Mouse (Mus musculus): ENCODE measurements around the gene Setd3. TPM values are rescaled to one million over a fixed set of nuclear protein-coding genes. Genes with fewer than 3 reads are reported as not detected.

Setd3 gene
- 89.8 and 90.8 TPM in 2 replicates for polyA plus RNA-seq (2015; fragmentation: Nextera tagmentation; extraction: Ambion mirVana)

DNA sequence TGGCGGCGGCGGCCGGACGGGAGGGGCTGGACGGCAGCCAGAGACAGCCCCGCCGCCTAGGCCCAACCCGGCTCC is at the start of gene Setd3:
Gene Setd3 (minus strand): TSS at position 69 of the 75 bp plus-strand sequence.
- Histone ChIP-seq H3K4me2 (ENCODE audit: low read depth, low read length) (peak within 1 kb of the TSS; percentile 89), H3K9me3 (ENCODE audit: control insufficient read depth, low read length) (no peaks in the 10 kb centered on the region), H3K36me3 (ENCODE audit: control insufficient read depth, insufficient read depth, low read length) (no peaks in the 10 kb centered on the region), H3K27ac (ENCODE audit: low read length) (peak within 1 kb of the TSS; percentile 96), H3K9ac (ENCODE audit: low read depth, low read length) (peak within 1 kb of the TSS; percentile 96), H3K4me3 (ENCODE audit: low read length) (peak within 1 kb of the TSS; percentile 97), H3K4me1 (ENCODE audit: control insufficient read depth, insufficient read depth, low read length) (peaks cover 25% of the 10 kb centered on the region), H3K27me3 (replicated peaks; ENCODE audit: control insufficient read depth, insufficient read depth, low read length) (no peaks in the 10 kb centered on the region)
- ATAC-seq, result no peak
- WGBS, result 0% methylated on average over 9 of the region's 9 CpGs

DNA sequence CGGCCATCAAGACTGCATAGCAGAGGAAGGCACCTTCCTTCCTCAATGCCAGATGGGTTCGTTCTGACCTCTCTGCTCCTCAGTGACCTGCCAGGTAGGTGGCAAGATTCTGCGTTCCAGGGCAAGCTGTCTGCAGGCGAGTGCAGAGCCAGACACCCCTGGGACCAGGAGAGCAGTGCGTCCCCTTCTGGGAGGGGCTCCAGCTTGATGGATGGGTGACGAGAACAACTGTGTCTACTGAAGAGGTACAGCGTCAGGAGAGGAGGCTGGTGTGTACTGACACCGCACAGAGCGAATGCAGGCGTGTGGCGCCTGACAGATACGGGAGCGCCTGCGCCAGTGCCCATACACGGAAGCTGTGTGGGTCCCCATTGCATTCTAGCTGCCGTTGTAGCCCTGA is 48.4 kb upstream of the Setd3 start:
- 74% methylated on average over 16 of the region's 16 CpGs for WGBS
- Histone ChIP-seq H3K4me2 (ENCODE audit: low read depth, low read length) (no peak overlapping the region), H3K27me3 (replicated peaks; ENCODE audit: control insufficient read depth, insufficient read depth, low read length) (no peaks in the 10 kb centered on the region), H3K36me3 (ENCODE audit: control insufficient read depth, insufficient read depth, low read length) (no peaks in the 10 kb centered on the region), H3K4me1 (ENCODE audit: control insufficient read depth, insufficient read depth, low read length) (peaks cover 34% of the 10 kb centered on the region), H3K4me3 (ENCODE audit: low read length) (no peak overlapping the region), H3K9ac (ENCODE audit: low read depth, low read length) (no peak overlapping the region), H3K9me3 (ENCODE audit: control insufficient read depth, low read length) (no peaks in the 10 kb centered on the region), H3K27ac (ENCODE audit: low read length) (no peak overlapping the region)
- ATAC-seq, result no peak

DNA sequence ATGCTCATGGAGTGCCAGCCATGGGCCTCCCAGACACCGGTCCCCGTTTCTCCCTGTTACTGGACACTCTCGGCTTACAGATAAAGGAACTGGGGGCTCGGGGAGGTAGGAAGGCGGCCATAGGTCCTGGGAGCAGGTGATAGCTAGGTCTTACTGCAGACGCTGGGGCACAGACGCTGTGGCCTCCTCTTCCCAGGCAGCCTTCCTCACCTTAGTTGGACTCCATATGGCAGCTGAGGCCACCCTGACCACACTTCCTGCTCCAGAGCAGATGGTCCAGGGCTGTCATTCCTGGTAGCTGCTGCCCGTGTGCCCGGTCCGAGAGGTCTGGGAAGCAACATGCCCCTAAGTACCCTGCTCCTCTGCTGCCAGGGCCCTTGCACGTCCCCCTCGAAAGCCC is 47.8 kb upstream of the Setd3 start:
- 88% methylated on average over 12 of the region's 12 CpGs for whole genome bisulfite sequencing
- Histone ChIP-seq H3K4me3 (ENCODE audit: low read length) (no peak overlapping the region), H3K9ac (ENCODE audit: low read depth, low read length) (no peak overlapping the region), H3K4me1 (ENCODE audit: control insufficient read depth, insufficient read depth, low read length) (peaks cover 31% of the 10 kb centered on the region), H3K27ac (ENCODE audit: low read length) (no peak overlapping the region), H3K4me2 (ENCODE audit: low read depth, low read length) (no peak overlapping the region), H3K9me3 (ENCODE audit: control insufficient read depth, low read length) (no peaks in the 10 kb centered on the region), H3K36me3 (ENCODE audit: control insufficient read depth, insufficient read depth, low read length) (no peaks in the 10 kb centered on the region), H3K27me3 (replicated peaks; ENCODE audit: control insufficient read depth, insufficient read depth, low read length) (no peaks in the 10 kb centered on the region)
- ATAC-seq, result no peak

DNA sequence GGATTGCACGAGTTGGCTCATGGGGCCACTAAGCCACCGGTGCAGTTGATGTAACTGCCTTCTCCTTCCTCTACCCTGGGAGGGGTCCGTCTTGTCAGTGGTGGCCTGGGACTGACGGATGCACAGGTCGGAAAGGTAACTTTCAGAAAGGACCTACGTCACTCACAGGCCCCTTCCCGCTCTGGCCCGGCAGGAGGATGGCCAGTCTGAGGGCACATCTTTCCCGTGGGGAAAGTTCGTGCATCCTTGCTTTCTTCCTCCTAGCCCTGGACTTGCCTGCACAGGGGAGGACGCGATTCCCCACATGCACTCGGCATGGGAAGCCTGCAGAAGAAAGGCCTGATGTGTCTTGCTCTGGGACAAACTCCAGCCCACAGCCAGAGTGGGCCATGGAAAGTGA is 47.1 kb upstream of the Setd3 start:
- WGBS, result 83% methylated on average over 13 of the region's 13 CpGs
- H3K4me3 ChIP-seq (ENCODE audit: low read length), result no peak overlapping the region
- no peak overlapping the region for H3K27ac ChIP-seq (ENCODE audit: low read length)
- H3K4me1 ChIP-seq (ENCODE audit: control insufficient read depth, insufficient read depth, low read length), result peaks cover 31% of the 10 kb centered on the region
- no peaks in the 10 kb centered on the region for H3K27me3 ChIP-seq (replicated peaks; ENCODE audit: control insufficient read depth, insufficient read depth, low read length)
- H3K36me3 ChIP-seq (ENCODE audit: control insufficient read depth, insufficient read depth, low read length), result no peaks in the 10 kb centered on the region
- no peak overlapping the region for H3K9ac ChIP-seq (ENCODE audit: low read depth, low read length)
- ATAC-seq, result no peak
- no peaks in the 10 kb centered on the region for H3K9me3 ChIP-seq (ENCODE audit: control insufficient read depth, low read length)
- H3K4me2 ChIP-seq (ENCODE audit: low read depth, low read length), result no peak overlapping the region

DNA sequence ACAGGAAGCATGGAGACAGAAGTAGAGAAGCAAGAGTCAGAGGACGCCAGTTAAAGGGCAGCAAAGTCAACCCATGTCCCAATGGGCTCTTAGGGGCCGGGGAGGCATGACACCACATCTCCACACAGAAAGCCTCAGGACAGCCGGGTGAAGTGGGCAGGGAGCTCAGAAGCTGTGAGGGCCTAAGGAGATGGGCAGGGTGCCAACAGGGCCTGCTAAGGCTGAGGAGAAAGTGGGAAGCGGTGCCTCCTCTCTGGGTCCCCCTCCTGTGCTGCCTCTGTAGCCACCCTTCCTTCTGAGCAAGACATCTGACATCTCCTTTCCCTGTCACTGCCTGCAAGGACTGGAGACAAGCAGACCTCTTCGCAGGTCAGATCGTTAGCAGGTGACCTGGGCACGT is 46.7 kb upstream of the Setd3 start:
- Histone ChIP-seq H3K9ac (ENCODE audit: low read depth, low read length) (peak overlapping the region; percentile 11; the same call in 1 of the 2 replicates), H3K4me3 (ENCODE audit: low read length) (no peak overlapping the region), H3K27me3 (replicated peaks; ENCODE audit: control insufficient read depth, insufficient read depth, low read length) (no peaks in the 10 kb centered on the region), H3K27ac (ENCODE audit: low read length) (no peak overlapping the region), H3K4me2 (ENCODE audit: low read depth, low read length) (no peak overlapping the region), H3K4me1 (ENCODE audit: control insufficient read depth, insufficient read depth, low read length) (peaks cover 29% of the 10 kb centered on the region), H3K9me3 (ENCODE audit: control insufficient read depth, low read length) (no peaks in the 10 kb centered on the region), H3K36me3 (ENCODE audit: control insufficient read depth, insufficient read depth, low read length) (no peaks in the 10 kb centered on the region)
- 70% methylated on average over 7 of the region's 7 CpGs for WGBS
- ATAC-seq, result no peak

DNA sequence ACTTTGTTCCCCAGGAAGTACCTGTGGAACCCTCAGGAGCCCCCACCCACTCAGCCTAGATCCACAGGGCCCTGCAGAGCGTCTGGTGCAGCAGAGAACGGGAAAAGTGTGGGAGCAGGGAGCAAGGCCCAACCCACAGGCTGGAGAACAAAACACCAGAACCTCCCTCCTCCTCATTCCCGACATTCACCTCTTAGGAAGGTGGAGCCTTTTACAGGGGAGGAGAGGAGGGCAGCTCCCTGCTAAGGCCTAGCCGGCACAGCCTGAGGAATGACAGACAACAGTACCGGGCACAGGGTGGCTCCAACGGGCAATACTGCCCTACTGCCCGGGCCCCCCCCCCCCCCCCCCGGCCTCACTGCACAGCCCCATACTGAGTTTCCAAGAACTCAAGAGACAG is 44.2 kb upstream of the Setd3 start:
- Histone ChIP-seq H3K36me3 (ENCODE audit: control insufficient read depth, insufficient read depth, low read length) (no peaks in the 10 kb centered on the region), H3K9ac (ENCODE audit: low read depth, low read length) (no peak overlapping the region), H3K27ac (ENCODE audit: low read length) (no peak overlapping the region), H3K9me3 (ENCODE audit: control insufficient read depth, low read length) (no peaks in the 10 kb centered on the region), H3K4me1 (ENCODE audit: control insufficient read depth, insufficient read depth, low read length) (peaks cover 46% of the 10 kb centered on the region), H3K4me3 (ENCODE audit: low read length) (no peak overlapping the region), H3K27me3 (replicated peaks; ENCODE audit: control insufficient read depth, insufficient read depth, low read length) (no peaks in the 10 kb centered on the region), H3K4me2 (ENCODE audit: low read depth, low read length) (no peak overlapping the region)
- 48% methylated on average over 5 of the region's 8 CpGs for WGBS
- ATAC-seq, result no peak

DNA sequence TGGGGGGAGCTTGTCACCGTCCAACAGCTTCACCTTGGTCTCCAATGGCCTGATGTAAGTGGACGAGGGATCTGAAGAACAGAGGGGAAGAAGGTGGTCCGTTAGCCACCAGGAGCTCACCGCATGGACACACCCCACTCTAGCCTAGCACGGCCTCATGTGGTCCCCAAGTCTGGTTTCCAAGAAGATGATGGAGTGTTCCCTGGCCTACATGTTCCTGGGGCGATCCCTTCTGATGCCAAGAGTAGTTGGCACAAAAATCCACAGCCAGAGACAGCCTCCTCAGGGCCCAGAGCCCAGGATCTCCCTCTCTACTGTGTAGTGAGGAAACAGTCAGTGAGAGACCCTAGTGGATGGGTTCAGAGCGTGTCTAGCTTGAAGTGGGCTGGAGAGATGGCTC is 42.6 kb upstream of the Setd3 start:
- Histone ChIP-seq H3K27ac (ENCODE audit: low read length) (no peak overlapping the region), H3K27me3 (replicated peaks; ENCODE audit: control insufficient read depth, insufficient read depth, low read length) (no peaks in the 10 kb centered on the region), H3K4me1 (ENCODE audit: control insufficient read depth, insufficient read depth, low read length) (peaks cover 43% of the 10 kb centered on the region), H3K36me3 (ENCODE audit: control insufficient read depth, insufficient read depth, low read length) (no peaks in the 10 kb centered on the region), H3K9ac (ENCODE audit: low read depth, low read length) (no peak overlapping the region), H3K4me3 (ENCODE audit: low read length) (no peak overlapping the region), H3K4me2 (ENCODE audit: low read depth, low read length) (no peak overlapping the region), H3K9me3 (ENCODE audit: control insufficient read depth, low read length) (no peaks in the 10 kb centered on the region)
- ATAC-seq, result no peak
- WGBS, result 86% methylated on average over 7 of the region's 7 CpGs

DNA sequence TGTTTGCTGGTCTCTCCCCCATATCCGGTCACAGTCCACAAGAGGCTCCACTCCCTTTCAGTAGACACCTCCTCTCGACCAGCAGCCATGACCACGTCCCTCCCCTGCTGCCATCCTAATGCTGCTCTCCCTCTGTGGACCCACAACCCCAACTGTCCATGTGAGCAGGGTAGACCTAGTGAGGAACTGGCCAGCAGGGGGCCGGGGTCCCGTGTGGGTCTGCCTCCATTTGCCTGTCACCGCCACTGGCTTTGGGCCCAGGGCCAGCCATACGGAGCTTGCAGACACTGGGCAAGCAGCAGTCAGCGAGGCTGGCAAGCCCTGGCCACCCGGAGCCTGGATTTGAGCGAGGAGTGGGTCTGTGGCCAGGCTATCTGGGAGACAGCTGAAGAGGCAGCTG is 42.1 kb upstream of the Setd3 start:
- ATAC-seq, result no peak
- no peak overlapping the region for H3K27ac ChIP-seq (ENCODE audit: low read length)

DNA sequence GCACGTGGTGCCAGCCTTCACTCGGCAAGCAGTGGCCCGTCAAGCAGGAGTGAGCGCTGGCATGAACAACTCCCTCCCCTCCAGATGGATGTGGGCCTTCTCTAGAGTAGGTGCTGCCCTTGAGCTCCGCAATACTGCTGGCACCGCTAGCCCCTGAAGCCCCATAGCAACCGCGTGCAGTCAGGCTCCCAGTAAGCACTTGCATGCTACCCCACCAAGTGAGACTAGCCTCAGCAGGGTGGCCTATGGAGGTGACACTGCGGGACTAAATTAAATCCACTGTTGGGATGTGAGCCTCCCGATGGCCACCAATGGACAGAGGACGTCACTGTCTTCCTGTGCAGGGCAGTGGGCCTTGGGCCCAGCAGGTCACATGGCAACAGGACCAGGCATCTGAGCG is 41.5 kb upstream of the Setd3 start:
- ATAC-seq, result no peak
- Histone ChIP-seq H3K4me1 (ENCODE audit: control insufficient read depth, insufficient read depth, low read length) (peaks cover 38% of the 10 kb centered on the region), H3K4me3 (ENCODE audit: low read length) (no peak overlapping the region), H3K4me2 (ENCODE audit: low read depth, low read length) (no peak overlapping the region), H3K27ac (ENCODE audit: low read length) (no peak overlapping the region), H3K36me3 (ENCODE audit: control insufficient read depth, insufficient read depth, low read length) (no peaks in the 10 kb centered on the region), H3K9ac (ENCODE audit: low read depth, low read length) (no peak overlapping the region), H3K27me3 (replicated peaks; ENCODE audit: control insufficient read depth, insufficient read depth, low read length) (no peaks in the 10 kb centered on the region), H3K9me3 (ENCODE audit: control insufficient read depth, low read length) (no peaks in the 10 kb centered on the region)
- 79% methylated on average over 12 of the region's 12 CpGs for WGBS

More for the DNA sequence above, 42.1 kb upstream of the Setd3 start:
- peaks cover 43% of the 10 kb centered on the region for H3K4me1 ChIP-seq (ENCODE audit: control insufficient read depth, insufficient read depth, low read length)
- H3K4me3 ChIP-seq (ENCODE audit: low read length), result no peak overlapping the region
- no peak overlapping the region for H3K4me2 ChIP-seq (ENCODE audit: low read depth, low read length)
- 66% methylated on average over 10 of the region's 10 CpGs for WGBS
- H3K27me3 ChIP-seq (replicated peaks; ENCODE audit: control insufficient read depth, insufficient read depth, low read length), result no peaks in the 10 kb centered on the region
- H3K36me3 ChIP-seq (ENCODE audit: control insufficient read depth, insufficient read depth, low read length), result no peaks in the 10 kb centered on the region
- H3K9me3 ChIP-seq (ENCODE audit: control insufficient read depth, low read length), result no peaks in the 10 kb centered on the region
- H3K9ac ChIP-seq (ENCODE audit: low read depth, low read length), result peak overlapping the region; percentile 21; the same call in 1 of the 2 replicates

DNA sequence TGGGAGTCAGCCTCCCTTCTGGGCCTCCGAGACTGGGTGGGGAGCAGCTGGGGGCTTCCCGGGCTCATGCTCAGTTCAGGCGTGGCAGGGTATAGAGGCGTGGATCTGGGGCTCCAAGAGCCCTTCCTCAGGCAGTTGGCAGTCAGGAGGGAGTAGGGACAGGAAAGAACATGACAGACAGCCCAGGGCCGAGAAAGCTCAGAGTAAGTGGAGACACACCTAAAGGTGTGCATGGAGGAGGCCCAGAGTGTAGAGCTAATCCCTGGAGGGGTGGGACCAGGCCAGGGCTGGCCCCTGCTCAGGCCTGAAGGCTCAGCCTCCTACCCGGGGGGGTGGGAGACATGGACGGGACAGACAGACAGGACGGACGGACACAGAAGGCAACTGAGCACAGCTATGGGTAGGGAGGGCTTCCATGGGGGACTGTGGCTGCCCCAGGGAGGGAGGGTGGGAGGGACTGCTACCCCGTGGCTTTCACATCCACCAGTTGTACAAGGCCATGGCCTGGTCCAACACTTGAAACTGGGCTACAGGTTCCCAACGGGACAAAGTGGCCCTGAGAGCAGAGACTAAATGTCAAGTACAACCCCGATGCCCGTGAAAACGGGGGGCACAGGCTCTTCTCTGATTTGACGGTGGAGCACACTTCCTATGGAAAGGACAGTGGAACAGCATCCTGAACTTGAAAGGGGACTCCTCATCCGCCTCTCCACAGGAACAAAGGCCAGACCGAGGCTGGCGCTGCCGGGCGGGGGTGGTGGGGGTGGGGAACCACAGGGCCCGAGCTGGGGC is 40.9 kb upstream of the Setd3 start:
- peak overlapping the region; percentile 44 for H3K27ac ChIP-seq (ENCODE audit: low read length)

More for the DNA sequence above, 40.9 kb upstream of the Setd3 start:
- WGBS, result 69% methylated on average over 21 of the region's 21 CpGs
- Histone ChIP-seq H3K4me2 (ENCODE audit: low read depth, low read length) (no peak overlapping the region), H3K9me3 (ENCODE audit: control insufficient read depth, low read length) (no peaks in the 10 kb centered on the region), H3K36me3 (ENCODE audit: control insufficient read depth, insufficient read depth, low read length) (no peaks in the 10 kb centered on the region), H3K9ac (ENCODE audit: low read depth, low read length) (peak overlapping the region; percentile 57), H3K4me3 (ENCODE audit: low read length) (no peak overlapping the region), H3K4me1 (ENCODE audit: control insufficient read depth, insufficient read depth, low read length) (peaks cover 38% of the 10 kb centered on the region), H3K27me3 (replicated peaks; ENCODE audit: control insufficient read depth, insufficient read depth, low read length) (no peaks in the 10 kb centered on the region)
- ATAC-seq, result 0 out of 2 replicates have a peak, but pooled peaks have one; percentile 9
